ENCODE assay signal across 8 mouse cellular contexts in genomic region chr4:124752281-124753199, GRCm38 (mm10). TPM values are rescaled to one million over a fixed set of nuclear protein-coding genes. Genes with fewer than 3 reads are reported as not detected.
DNase-seq lines count a peak whose midpoint lies in the region; ATAC-seq and TF ChIP-seq lines count a peak whose summit lies in the region.

No protein-coding gene starts in this region.

- H3K27me3 ChIP-seq in heart, embryonic 16.5 days (ENCODE audit: control insufficient read depth, insufficient read depth, low read length), result no peaks in the 10 kb centered on the region
- H3K27me3 ChIP-seq in intestine, embryonic 14.5 days (replicated peaks; ENCODE audit: control insufficient read depth, insufficient read depth, low read length), result no peaks in the 10 kb centered on the region
- H3K27me3 ChIP-seq in lung, embryonic 14.5 days (ENCODE audit: insufficient read depth, low read length), result no peaks in the 10 kb centered on the region
- no peaks in the 10 kb centered on the region for H3K27me3 ChIP-seq in small intestine, adult 2 months (ENCODE audit: control insufficient read depth, insufficient read depth, low read length)

- H3K4me3 ChIP-seq in heart, embryonic 16.5 days (ENCODE audit: low read length), result peak overlapping the region; percentile 61
- H3K4me3 ChIP-seq in intestine, embryonic 14.5 days (ENCODE audit: low read depth, low read length), result peak overlapping the region; percentile 73
- peak overlapping the region; percentile 79 for H3K4me3 ChIP-seq in lung, embryonic 14.5 days (ENCODE audit: low read depth, low read length)
- H3K4me3 ChIP-seq in small intestine, adult 2 months (ENCODE audit: low read depth, low read length), result peak overlapping the region; percentile 88

- no peak for TF ChIP-seq POLR2A in small intestine, adult 2 months (IDR thresholded peaks at IDR 0.05; ENCODE audit: low read depth, low read length)

- peaks cover 36% of the 10 kb centered on the region for H3K4me1 ChIP-seq in heart, embryonic 16.5 days (ENCODE audit: control insufficient read depth, insufficient read depth, low read length)
- peaks cover 22% of the 10 kb centered on the region for H3K4me1 ChIP-seq in intestine, embryonic 14.5 days (replicated peaks; ENCODE audit: control insufficient read depth, insufficient read depth, low read length)
- peaks cover 8% of the 10 kb centered on the region for H3K4me1 ChIP-seq in lung, embryonic 14.5 days (ENCODE audit: insufficient read depth)
- H3K4me1 ChIP-seq in small intestine, adult 2 months (ENCODE audit: control insufficient read depth, insufficient read depth, insufficient read length, low read length), result peaks cover 20% of the 10 kb centered on the region; the same call in 1 of the 2 replicates

- no peak for DNase-seq in heart, postnatal 4 days
- DNase-seq in embryo, embryonic 9.5 days (ENCODE audit: extremely low spot score), result peak; percentile 24
- no peak for DNase-seq in intestine, embryonic 14.5 days (ENCODE audit: low spot score)
- DNase-seq in lung, embryonic 14.5 days, result peak; percentile 31
- no peak for DNase-seq in adrenal gland, adult 2 months
- no peak for DNase-seq in layer of hippocampus, adult 11-12 months (ENCODE audit: low spot score)

- TF ChIP-seq CTCF in lung, embryonic 14.5 days (IDR thresholded peaks at IDR 0.05; ENCODE audit: low read depth), result no peak
- 0 out of 2 replicates have a peak, but pooled peaks have one; percentile 4 for TF ChIP-seq CTCF in small intestine, adult 2 months (IDR thresholded peaks at IDR 0.05; ENCODE audit: extremely low read depth, insufficient read length, insufficient replicate concordance, low read depth, low read length)

- H3K36me3 ChIP-seq in heart, embryonic 16.5 days (ENCODE audit: control insufficient read depth, insufficient read depth), result no peaks in the 10 kb centered on the region
- H3K36me3 ChIP-seq in intestine, embryonic 14.5 days (ENCODE audit: control insufficient read depth, insufficient read depth, low read length), result 0 out of 2 replicates have a peak, but pooled peaks cover 5% of the 10 kb centered on the region
- 0 out of 2 replicates have a peak, but pooled peaks cover 5% of the 10 kb centered on the region for H3K36me3 ChIP-seq in lung, embryonic 14.5 days (ENCODE audit: insufficient read depth)
- no peaks in the 10 kb centered on the region for H3K36me3 ChIP-seq in small intestine, adult 2 months (ENCODE audit: control insufficient read depth, insufficient read depth, low read length)

- WGBS in heart, embryonic 16.5 days, result 10% methylated on average over 15 of the region's 15 CpGs
- 20% methylated on average over 15 of the region's 15 CpGs for WGBS in intestine, embryonic 14.5 days
- WGBS in lung, embryonic 14.5 days, result 16% methylated on average over 15 of the region's 15 CpGs
- WGBS in small intestine, adult 2 months, result 13% methylated on average over 15 of the region's 15 CpGs

- H3K4me2 ChIP-seq in heart, embryonic 16.5 days (ENCODE audit: low read depth, low read length), result peak overlapping the region; percentile 72
- H3K4me2 ChIP-seq in intestine, embryonic 14.5 days (ENCODE audit: low read length), result peak overlapping the region; percentile 93
- H3K4me2 ChIP-seq in lung, embryonic 14.5 days, result peak overlapping the region; percentile 96

- ATAC-seq in heart, embryonic 16.5 days (replicated peaks; ENCODE audit: extremely low read depth, insufficient read depth, low FRiP score), result no peak
- ATAC-seq in intestine, embryonic 14.5 days (replicated peaks; ENCODE audit: low FRiP score, low TSS enrichment, low read depth), result no peak
- no peak for ATAC-seq in lung, embryonic 14.5 days (ENCODE audit: insufficient read depth)

- H3K9me3 ChIP-seq in heart, embryonic 16.5 days (replicated peaks; ENCODE audit: control insufficient read depth, low read length), result no peaks in the 10 kb centered on the region
- H3K9me3 ChIP-seq in intestine, embryonic 14.5 days (ENCODE audit: control insufficient read depth, low read length), result no peaks in the 10 kb centered on the region
- no peaks in the 10 kb centered on the region for H3K9me3 ChIP-seq in lung, embryonic 14.5 days (ENCODE audit: low read depth, low read length)

- H3K27ac ChIP-seq in heart, embryonic 16.5 days (ENCODE audit: low read length), result 0 out of 2 replicates have a peak overlapping the region, but pooled peaks have one; percentile 16
- H3K27ac ChIP-seq in intestine, embryonic 14.5 days (ENCODE audit: low read depth), result no peak overlapping the region
- H3K27ac ChIP-seq in lung, embryonic 14.5 days (ENCODE audit: low read depth), result peak overlapping the region; percentile 42; the same call in 1 of the 2 replicates
- H3K27ac ChIP-seq in small intestine, adult 2 months (ENCODE audit: insufficient read depth, low read depth, low read length), result peak overlapping the region; percentile 71

- H3K9ac ChIP-seq in heart, embryonic 16.5 days (ENCODE audit: low read length), result peak overlapping the region; percentile 76
- peak overlapping the region; percentile 59 for H3K9ac ChIP-seq in intestine, embryonic 14.5 days (ENCODE audit: low read length)
- peak overlapping the region; percentile 73 for H3K9ac ChIP-seq in lung, embryonic 14.5 days

RNA-seq across cellular contexts. Expression of gene Inpp5b, which starts 10.9 kb away (rescaled TPM):
- 16.3 and 16.8 TPM in 2 replicates for polyA plus RNA-seq in heart, embryonic 16.5 days (2015; fragmentation: Nextera tagmentation; extraction: Ambion mirVana)
- 10 to 100 TPM; 10.3 to 10.5 TPM for total RNA-seq in heart, postnatal 4 days (2021)
- 29.4 and 31.2 TPM in 2 replicates for polyA plus RNA-seq in intestine, embryonic 14.5 days (2014; fragmentation: Nextera tagmentation; extraction: Ambion mirVana)
- polyA plus RNA-seq in lung, embryonic 14.5 days (2014; fragmentation: Nextera tagmentation; extraction: Ambion mirVana), result 25.5 and 34.0 TPM in 2 replicates
- polyA plus RNA-seq in small intestine, adult 2 months (2012; rRNA removed), result 21.8 and 26.7 TPM in 2 replicates
- total RNA-seq in adrenal gland, adult 2 months (2021), result 10 to 100 TPM; 20.1 to 26.0 TPM
- 11.9 and 16.3 TPM in 2 replicates for polyA plus RNA-seq in adrenal gland, adult 2 months (2012; rRNA removed)

RNA-seq across cellular contexts. Expression of gene Sf3a3, which starts 38.0 kb away (rescaled TPM):
- 77.7 and 95.1 TPM in 2 replicates for polyA plus RNA-seq in heart, embryonic 16.5 days (2015; fragmentation: Nextera tagmentation; extraction: Ambion mirVana)
- total RNA-seq in heart, postnatal 4 days (2021), result 10 to 100 TPM; 35.0 to 37.4 TPM
- 142 and 164 TPM in 2 replicates for polyA plus RNA-seq in intestine, embryonic 14.5 days (2014; fragmentation: Nextera tagmentation; extraction: Ambion mirVana)
- polyA plus RNA-seq in lung, embryonic 14.5 days (2014; fragmentation: Nextera tagmentation; extraction: Ambion mirVana), result 164 and 166 TPM in 2 replicates
- 3.3 and 7.2 TPM in 2 replicates for polyA plus RNA-seq in small intestine, adult 2 months (2012; rRNA removed)
- total RNA-seq in adrenal gland, adult 2 months (2021), result 10 to 100 TPM; 30.6 to 40.0 TPM
- polyA plus RNA-seq in adrenal gland, adult 2 months (2012; rRNA removed), result 2.8 and 3.8 TPM in 2 replicates

RNA-seq across cellular contexts. Expression of gene Mtf1, which starts 49.4 kb away (rescaled TPM):
- 11.5 and 13.0 TPM in 2 replicates for polyA plus RNA-seq in heart, embryonic 16.5 days (2015; fragmentation: Nextera tagmentation; extraction: Ambion mirVana)
- 10 to 100 TPM; 15.2 to 15.3 TPM for total RNA-seq in heart, postnatal 4 days (2021)
- 11.9 and 13.2 TPM in 2 replicates for polyA plus RNA-seq in intestine, embryonic 14.5 days (2014; fragmentation: Nextera tagmentation; extraction: Ambion mirVana)
- polyA plus RNA-seq in lung, embryonic 14.5 days (2014; fragmentation: Nextera tagmentation; extraction: Ambion mirVana), result 14.1 and 14.2 TPM in 2 replicates
- 2.8 and 12.4 TPM in 2 replicates for polyA plus RNA-seq in small intestine, adult 2 months (2012; rRNA removed)
- 10 to 100 TPM; 22.8 to 25.3 TPM for total RNA-seq in adrenal gland, adult 2 months (2021)
- polyA plus RNA-seq in adrenal gland, adult 2 months (2012; rRNA removed), result 5.5 and 7.1 TPM in 2 replicates

RNA-seq across cellular contexts. Expression of gene Fhl3, which starts 52.0 kb away (rescaled TPM):
- 3.8 and 5.0 TPM in 2 replicates for polyA plus RNA-seq in heart, embryonic 16.5 days (2015; fragmentation: Nextera tagmentation; extraction: Ambion mirVana)
- 10 to 100 TPM; 22.4 to 23.4 TPM for total RNA-seq in heart, postnatal 4 days (2021)
- 12.9 and 13.6 TPM in 2 replicates for polyA plus RNA-seq in intestine, embryonic 14.5 days (2014; fragmentation: Nextera tagmentation; extraction: Ambion mirVana)
- 12.8 and 13.1 TPM in 2 replicates for polyA plus RNA-seq in lung, embryonic 14.5 days (2014; fragmentation: Nextera tagmentation; extraction: Ambion mirVana)
- polyA plus RNA-seq in small intestine, adult 2 months (2012; rRNA removed), result 6.8 and 9.2 TPM in 2 replicates
- total RNA-seq in adrenal gland, adult 2 months (2021), result 10 to 100 TPM in 1 of 2 experiments, 1 to 10 TPM in 1; 6.6 to 15.7 TPM
- 23.6 and 27.6 TPM in 2 replicates for polyA plus RNA-seq in adrenal gland, adult 2 months (2012; rRNA removed)

RNA-seq across cellular contexts. Expression of gene Utp11, which starts 59.1 kb away (rescaled TPM):
- polyA plus RNA-seq in heart, embryonic 16.5 days (2015; fragmentation: Nextera tagmentation; extraction: Ambion mirVana), result 40.3 and 49.2 TPM in 2 replicates
- total RNA-seq in heart, postnatal 4 days (2021), result 10 to 100 TPM; 17.3 to 18.7 TPM
- polyA plus RNA-seq in intestine, embryonic 14.5 days (2014; fragmentation: Nextera tagmentation; extraction: Ambion mirVana), result 57.6 and 65.6 TPM in 2 replicates
- 59.0 and 59.5 TPM in 2 replicates for polyA plus RNA-seq in lung, embryonic 14.5 days (2014; fragmentation: Nextera tagmentation; extraction: Ambion mirVana)
- 0.57 and 0.85 TPM in 2 replicates for polyA plus RNA-seq in small intestine, adult 2 months (2012; rRNA removed)
- total RNA-seq in adrenal gland, adult 2 months (2021), result 10 to 100 TPM; 33.4 to 33.5 TPM
- 2.0 and 2.1 TPM in 2 replicates for polyA plus RNA-seq in adrenal gland, adult 2 months (2012; rRNA removed)

Comparison
In these comparisons a context has a peak if more than half of its experiments do, and no peak if none do; other contexts are left out.
1. DNase-seq: peak in embryo, embryonic 9.5 days (single experiment) and lung, embryonic 14.5 days (single experiment); none in heart, postnatal 4 days (single experiment), intestine, embryonic 14.5 days (single experiment), adrenal gland, adult 2 months (single experiment) and layer of hippocampus, adult 11-12 months (single experiment).
2. Peak in every context shown above with its lines, with median percentiles within 50 percentile points of each other: H3K4me2 ChIP-seq, H3K4me3 ChIP-seq and H3K9ac ChIP-seq.